Mouse (Mus musculus) embryo, embryonic 9.5 days (tissue): ENCODE measurements at regions not wholly inside any gene's neighbourhood (a gene's known extent, or its start where the extent isn't known, plus 50 kb on each side); places are given as distances from the start of the nearest gene placed in this dataset.
"Not testable (repeated sequence)": the region's sequence is repeated elsewhere in the genome, so short reads cannot be mapped to it uniquely, and the experiment has no call there.

Source experiments
- DNase-seq: peaks from one replicate; pipeline ENCODE4 v3.0.0-alpha.2; 2017; ENCODE audit errors: extremely low spot score

DNA sequence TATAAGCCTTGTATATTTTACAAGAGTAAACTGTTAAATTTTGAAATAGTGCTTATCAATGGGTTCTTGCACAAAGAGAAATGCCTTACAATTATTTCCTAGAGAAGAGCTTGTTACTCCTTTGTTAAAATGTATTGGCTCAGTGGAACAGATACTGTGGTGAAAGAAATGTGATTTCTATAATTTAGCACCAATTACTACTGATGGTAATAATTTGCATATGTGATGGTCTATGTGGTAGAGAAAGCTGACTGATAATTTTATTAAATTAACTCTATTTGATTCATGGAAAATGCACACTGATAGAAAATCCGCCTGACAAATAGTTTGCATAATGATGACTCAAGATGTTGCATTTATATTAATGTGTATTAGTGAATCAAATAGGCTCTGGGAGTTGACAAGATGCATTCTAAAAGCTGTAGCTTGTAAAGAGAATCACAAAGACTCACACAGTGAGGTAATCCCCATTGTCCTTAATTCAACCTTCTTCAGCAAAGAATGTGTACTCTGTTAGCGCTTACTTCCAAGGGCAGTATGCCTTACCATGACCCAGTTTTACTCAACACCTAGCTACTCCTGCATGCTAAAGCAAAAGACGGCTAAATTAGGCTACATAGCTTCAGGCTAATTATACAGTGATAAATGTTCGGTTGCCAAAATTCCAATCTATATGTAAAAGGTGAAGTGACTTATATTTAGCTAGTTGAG, 329.8 kb upstream of the Cenpq start:
- no peak for DNase-seq

DNA sequence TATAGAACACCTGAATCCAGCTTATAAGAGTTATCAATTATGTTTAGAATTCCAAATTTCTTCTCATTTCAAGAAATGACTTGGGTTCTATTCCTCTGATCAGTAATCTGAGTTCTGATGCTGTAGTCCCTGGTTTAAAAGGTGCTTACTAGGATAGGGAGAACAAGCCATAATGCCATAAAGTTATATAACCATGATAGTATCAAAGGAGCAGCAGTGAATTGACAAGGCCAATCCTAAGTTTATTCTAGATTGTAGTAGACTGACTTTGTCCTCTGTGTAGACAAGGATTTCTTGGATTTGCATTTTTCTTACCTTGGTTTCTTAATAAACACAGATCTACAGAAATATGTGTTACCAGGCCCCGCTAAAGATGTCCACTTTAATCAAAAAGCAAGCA, 326.6 kb upstream of the Cenpq start:
- DNase-seq = no peak

DNA sequence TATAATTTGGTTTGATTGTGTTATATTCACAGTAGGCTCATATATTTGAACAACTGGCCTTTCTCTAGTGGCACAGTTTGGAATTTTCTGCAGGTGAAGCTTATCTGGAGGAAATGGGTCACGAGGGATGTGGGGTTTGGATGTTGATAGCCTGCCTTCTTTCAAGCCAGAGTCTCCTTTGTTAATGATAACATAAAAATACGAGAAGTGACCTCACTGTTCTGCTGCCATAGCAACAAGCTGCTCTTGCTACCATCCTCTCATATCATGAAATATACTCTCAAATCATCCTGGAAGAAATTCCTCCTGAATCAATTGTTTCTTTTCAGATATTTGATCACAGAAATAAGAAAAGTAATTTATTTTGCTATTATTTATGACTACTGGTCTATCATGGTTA, 313.6 kb upstream of the Cenpq start:
- no peak for DNase-seq

DNA sequence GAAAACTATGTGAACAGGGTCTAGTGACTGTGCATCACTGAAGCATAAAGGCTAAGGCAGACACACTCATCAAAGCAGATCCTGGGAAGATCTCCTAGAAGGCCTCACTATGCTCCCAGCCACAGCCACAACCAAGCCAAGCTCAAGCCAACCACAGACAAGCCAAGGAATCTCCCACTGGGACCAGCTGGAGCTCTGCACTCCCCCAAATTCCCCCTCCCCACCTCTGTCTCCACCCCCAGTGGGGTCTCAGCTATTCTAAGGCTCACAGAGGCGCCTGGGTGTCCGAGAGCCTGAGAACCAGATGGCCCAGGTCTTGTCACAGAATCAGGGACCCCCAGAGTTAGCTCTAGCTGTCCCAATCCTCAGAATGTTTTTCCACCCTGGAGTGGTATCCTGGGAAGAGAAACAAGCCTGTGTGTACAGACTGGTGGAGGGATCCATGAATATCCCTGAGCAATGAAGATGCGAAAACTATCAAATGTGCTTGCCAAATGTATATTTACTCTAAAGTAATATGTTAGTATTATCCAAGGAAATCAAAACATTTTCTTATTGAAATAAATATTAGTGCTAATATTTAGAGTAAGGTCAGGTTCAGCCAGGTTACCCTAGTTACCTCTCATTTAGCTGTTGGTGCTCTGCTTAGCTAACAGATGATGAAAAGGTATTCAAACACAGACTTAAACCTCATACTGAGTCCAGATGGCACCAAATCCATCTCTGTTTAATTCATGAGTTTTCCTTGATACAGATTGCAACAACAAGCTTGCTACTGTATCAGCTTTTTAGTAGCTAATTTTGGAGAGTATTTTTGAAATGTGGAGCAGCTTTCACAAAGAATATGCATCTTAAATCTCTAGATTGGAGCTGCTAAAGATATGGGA, 292.5 kb upstream of the Cenpq start:
- no peak for DNase-seq

DNA sequence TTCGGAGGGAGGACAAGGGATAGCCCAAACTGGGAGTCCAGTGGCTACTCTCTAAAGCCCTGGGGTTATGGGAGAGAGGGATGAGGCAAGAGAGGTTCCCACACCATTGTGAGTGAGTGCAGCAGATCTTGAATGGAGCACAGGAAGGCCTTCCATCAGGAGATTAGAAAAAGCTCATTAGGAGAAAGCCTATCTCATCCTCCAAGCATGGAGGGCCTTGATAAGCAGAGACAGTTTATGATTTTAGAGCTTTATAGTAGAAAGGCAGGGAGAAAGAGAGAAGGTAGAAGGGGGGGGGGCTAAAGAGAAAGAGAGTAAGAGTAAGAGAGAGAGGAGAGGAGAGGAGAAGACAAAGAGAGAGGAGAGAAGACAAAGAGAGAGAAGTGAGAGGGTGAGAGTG, 282.0 kb upstream of the Cenpq start:
- DNase-seq = no peak

DNA sequence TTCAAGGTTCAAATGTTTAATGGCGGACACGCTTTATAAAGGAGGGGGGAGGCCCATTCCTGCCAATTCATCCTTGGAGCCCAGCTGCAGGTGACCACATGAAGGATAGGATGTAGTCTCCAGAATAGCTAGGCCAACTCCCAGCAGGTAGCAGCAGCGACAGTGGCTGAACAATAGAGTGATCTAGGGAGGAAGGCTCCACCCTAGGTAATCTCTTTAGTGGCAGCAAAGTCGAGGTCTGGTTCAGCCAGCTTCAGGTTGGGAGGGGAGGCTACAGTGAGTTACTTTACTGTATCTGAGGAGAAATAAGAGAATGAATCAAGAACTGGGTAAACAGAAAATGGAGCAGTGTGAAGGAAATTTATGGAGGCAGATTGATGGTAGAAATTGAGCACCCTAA, 264.6 kb upstream of the Cenpq start:
- not testable (repeated sequence) for DNase-seq

GRCm38 (mm10) chr17:41190371-41190770, 255.5 kb upstream of the Cenpq start:
- DNase-seq = not testable (repeated sequence)

- not testable (repeated sequence) for DNase-seq
Observed at GRCm38 (mm10) chr17:41186691-41187090, 251.8 kb upstream of the Cenpq start.

DNA sequence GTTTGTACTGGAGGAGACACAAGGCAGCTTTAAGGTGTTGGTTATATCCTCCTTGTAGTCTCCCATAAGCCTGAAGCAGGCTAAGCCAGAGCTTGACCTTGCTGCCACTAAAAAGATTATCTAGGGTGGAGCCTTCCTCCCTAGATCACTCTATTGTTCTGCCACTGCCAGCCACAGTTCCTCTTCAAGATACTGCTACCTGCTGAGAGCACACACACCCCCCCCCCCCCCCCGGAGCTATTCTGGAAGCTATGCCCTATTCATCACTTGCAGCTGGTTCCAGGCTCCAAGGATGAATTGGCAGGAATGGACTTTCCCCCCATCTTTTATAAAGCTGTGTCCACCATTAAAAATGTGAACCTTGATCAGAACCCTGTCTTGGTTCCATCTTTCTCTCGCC, 249.9 kb upstream of the Cenpq start:
- DNase-seq = no peak

GRCm38 (mm10) chr17:41153736-41154453, 219.0 kb upstream of the Cenpq start:
- no peak for DNase-seq

DNA sequence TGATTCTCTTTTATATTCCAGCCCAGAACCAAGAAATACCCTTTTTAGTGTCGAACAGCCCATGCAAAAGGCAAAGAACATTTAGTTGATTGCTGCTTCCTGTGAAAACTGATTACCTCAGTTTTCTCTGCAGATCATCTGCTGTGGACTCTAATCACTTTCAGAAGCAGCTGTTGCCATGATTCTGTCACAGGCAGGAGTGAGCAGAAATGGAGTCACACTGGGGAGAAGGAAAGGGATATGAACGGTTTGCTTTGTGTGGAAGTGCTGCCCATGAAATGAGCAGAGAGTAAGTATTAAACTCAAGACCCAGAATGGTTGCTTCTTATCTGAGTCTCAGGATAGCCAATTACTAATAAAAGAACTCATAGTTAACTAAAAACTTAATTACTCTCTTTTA, 217.6 kb upstream of the Cenpq start:
- no peak for DNase-seq

- DNase-seq = no peak
Observed at GRCm38 (mm10) chr17:41144523-41144922, 209.7 kb upstream of the Cenpq start.

DNA sequence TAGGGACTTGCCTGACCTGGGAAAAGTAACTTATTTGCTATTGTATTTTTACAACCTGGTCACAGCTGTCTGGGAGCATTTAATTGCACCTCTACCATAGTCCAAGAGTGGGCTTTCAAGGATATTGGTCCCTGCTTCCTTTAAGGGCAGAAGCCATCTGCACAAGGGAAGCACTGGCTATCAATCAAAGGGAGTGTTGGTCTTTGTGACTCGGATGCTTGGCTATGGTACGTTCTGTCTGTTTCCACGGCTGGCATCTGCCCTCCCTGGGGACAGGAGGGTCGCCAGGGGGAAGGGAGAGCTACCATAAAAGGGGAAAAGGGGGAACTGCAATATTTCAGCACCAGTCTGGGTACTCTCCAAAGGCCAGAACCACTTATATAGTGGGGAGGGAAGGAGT, 190.7 kb upstream of the Cenpq start:
- peak; percentile 4 for DNase-seq

GRCm38 (mm10) chr17:41122939-41123338, 188.1 kb upstream of the Cenpq start:
- no peak for DNase-seq

- no peak for DNase-seq
Observed at GRCm38 (mm10) chr17:41103980-41104379, 169.1 kb upstream of the Cenpq start.

DNA sequence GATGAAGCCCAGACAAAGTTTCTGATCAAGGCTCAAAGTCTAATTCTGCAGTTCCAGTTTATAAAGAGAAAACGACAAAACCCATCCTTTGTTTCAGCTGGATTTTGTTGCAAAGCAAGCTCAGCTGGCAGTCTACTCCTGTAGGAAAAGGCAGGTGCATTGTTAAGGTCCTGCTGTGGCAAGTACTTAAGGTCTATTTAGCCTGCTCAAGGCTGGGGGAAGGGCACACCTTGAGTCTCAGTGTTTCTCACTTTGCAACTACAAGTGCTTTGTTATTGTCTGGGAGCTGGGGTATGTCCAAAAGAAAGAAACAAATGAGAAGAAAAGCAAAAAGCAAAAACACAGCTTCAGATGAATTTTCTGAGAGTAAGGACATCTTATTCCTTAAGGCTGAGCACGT, 136.0 kb upstream of the Cenpq start:
- DNase-seq = no peak
